Mouse (Mus musculus): Measurements from ENCODE around the gene Cldn4. TPM values are rescaled to one million over a fixed set of nuclear protein-coding genes. Genes with fewer than 3 reads are reported as not detected.
"Not testable (repeated sequence)": the region's sequence is repeated elsewhere in the genome, so short reads cannot be mapped to it uniquely, and the experiment has no call there.

The Cldn4 gene
- polyA plus RNA-seq, 1 experiment from 2014 or later: 0.85 TPM

GRCm38 (mm10) chr5:134973526-134973925 lies 26.8 kb upstream of the Cldn4 start:
- WGBS: 84% methylated on average over 7 of the region's 7 CpGs
- ATAC-seq (ENCODE audit: insufficient number of reproducible peaks, insufficient read depth, low FRiP score, low read depth): no peak
- Histone ChIP-seq H3K4me3 (ENCODE audit: control insufficient read depth in 1 of 2, insufficient read depth in 1 of 2, low read depth in 1 of 2, low read length in 2 of 2) (no peak overlapping the region), H3K9ac (ENCODE audit: low read length) (no peak overlapping the region), H3K4me1 (ENCODE audit: control insufficient read depth in 2 of 2, insufficient read depth in 2 of 2, low read length in 2 of 2) (peaks cover 0 to 4% of the 10 kb centered on the region in 2 experiments; a peak in 1 of 4 replicates), H3K4me2 (ENCODE audit: low read length) (no peak overlapping the region), H3K36me3 (ENCODE audit: control insufficient read depth, insufficient read depth, low read length) (no peaks in the 10 kb centered on the region), H3K27ac (replicated peaks in 1 of 2; ENCODE audit: control insufficient read depth in 1 of 2, insufficient read depth in 1 of 2, low read depth in 2 of 2, low read length in 2 of 2) (no peak overlapping the region), H3K27me3 (ENCODE audit: control insufficient read depth, insufficient read depth, low read length) (no peaks in the 10 kb centered on the region), H3K9me3 (ENCODE audit: control insufficient read depth, low read length) (no peaks in the 10 kb centered on the region)

DNA sequence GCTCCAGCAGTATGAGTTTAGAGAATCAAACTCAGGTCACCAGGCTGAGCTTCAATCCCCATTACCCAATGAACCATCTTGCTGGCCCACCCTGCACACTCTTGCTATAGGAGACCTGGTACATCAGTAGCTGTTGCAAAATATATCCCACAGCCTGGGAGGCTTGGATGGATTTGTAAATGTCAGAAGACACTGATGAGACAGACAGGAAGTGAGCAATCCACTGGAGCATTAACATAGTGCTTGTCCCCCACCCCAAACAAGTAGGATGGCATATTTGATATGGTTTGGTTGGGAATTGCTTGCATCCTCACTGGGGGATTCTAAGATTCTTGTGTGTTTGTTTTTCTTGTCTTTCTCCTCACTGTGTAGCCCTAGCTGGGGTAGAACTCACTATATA lies 26.3 kb upstream of the Cldn4 start:
- Histone ChIP-seq H3K4me2 (ENCODE audit: low read length) (no peak overlapping the region), H3K4me1 (ENCODE audit: control insufficient read depth in 2 of 2, insufficient read depth in 2 of 2, low read length in 2 of 2) (peaks cover 0 to 4% of the 10 kb centered on the region in 2 experiments; a peak in 1 of 4 replicates), H3K27ac (replicated peaks in 1 of 2; ENCODE audit: control insufficient read depth in 1 of 2, insufficient read depth in 1 of 2, low read depth in 2 of 2, low read length in 2 of 2) (no peak overlapping the region), H3K36me3 (ENCODE audit: control insufficient read depth, insufficient read depth, low read length) (no peaks in the 10 kb centered on the region), H3K9ac (ENCODE audit: low read length) (no peak overlapping the region), H3K9me3 (ENCODE audit: control insufficient read depth, low read length) (no peaks in the 10 kb centered on the region), H3K27me3 (ENCODE audit: control insufficient read depth, insufficient read depth, low read length) (no peaks in the 10 kb centered on the region), H3K4me3 (ENCODE audit: control insufficient read depth in 1 of 2, insufficient read depth in 1 of 2, low read depth in 1 of 2, low read length in 2 of 2) (no peak overlapping the region)
- no peak for ATAC-seq (ENCODE audit: insufficient number of reproducible peaks, insufficient read depth, low FRiP score, low read depth)

- Histone ChIP-seq H3K4me1 (ENCODE audit: control insufficient read depth in 2 of 2, insufficient read depth in 2 of 2, low read length in 2 of 2) (peaks cover 4 to 13% of the 10 kb centered on the region in 2 experiments; a peak in 3 of 4 replicates), H3K4me3 (ENCODE audit: control insufficient read depth in 1 of 2, insufficient read depth in 1 of 2, low read depth in 1 of 2, low read length in 2 of 2) (no peak overlapping the region), H3K4me2 (ENCODE audit: low read length) (no peak overlapping the region), H3K27me3 (ENCODE audit: control insufficient read depth, insufficient read depth, low read length) (peaks cover 8% of the 10 kb centered on the region; the same call in 1 of the 2 replicates), H3K36me3 (ENCODE audit: control insufficient read depth, insufficient read depth, low read length) (no peaks in the 10 kb centered on the region), H3K27ac (replicated peaks in 1 of 2; ENCODE audit: control insufficient read depth in 1 of 2, insufficient read depth in 1 of 2, low read depth in 2 of 2, low read length in 2 of 2) (no peak overlapping the region), H3K9ac (ENCODE audit: low read length) (no peak overlapping the region), H3K9me3 (ENCODE audit: control insufficient read depth, low read length) (no peaks in the 10 kb centered on the region)
- 47% methylated on average over 8 of the region's 8 CpGs for WGBS
- ATAC-seq (ENCODE audit: insufficient number of reproducible peaks, insufficient read depth, low FRiP score, low read depth): no peak
These were observed 23.9 kb upstream of the Cldn4 start for GRCm38 (mm10) chr5:134970671-134971070.

GRCm38 (mm10) chr5:134967164-134967944 lies 20.6 kb upstream of the Cldn4 start:
- Histone ChIP-seq H3K9ac (ENCODE audit: low read length) (no peak overlapping the region), H3K36me3 (ENCODE audit: control insufficient read depth, insufficient read depth, low read length) (no peaks in the 10 kb centered on the region), H3K27ac (replicated peaks in 1 of 2; ENCODE audit: control insufficient read depth in 1 of 2, insufficient read depth in 1 of 2, low read depth in 2 of 2, low read length in 2 of 2) (no peak overlapping the region), H3K4me1 (ENCODE audit: control insufficient read depth in 2 of 2, insufficient read depth in 2 of 2, low read length in 2 of 2) (peaks cover 4 to 12% of the 10 kb centered on the region in 2 experiments; a peak in 3 of 4 replicates), H3K4me3 (ENCODE audit: control insufficient read depth in 1 of 2, insufficient read depth in 1 of 2, low read depth in 1 of 2, low read length in 2 of 2) (no peak overlapping the region), H3K4me2 (ENCODE audit: low read length) (no peak overlapping the region), H3K27me3 (ENCODE audit: control insufficient read depth, insufficient read depth, low read length) (peaks cover 8% of the 10 kb centered on the region; the same call in 1 of the 2 replicates), H3K9me3 (ENCODE audit: control insufficient read depth, low read length) (no peaks in the 10 kb centered on the region)
- no peak for ATAC-seq (ENCODE audit: insufficient number of reproducible peaks, insufficient read depth, low FRiP score, low read depth)
- WGBS: 74% methylated on average over 20 of the region's 20 CpGs

GRCm38 (mm10) chr5:134965852-134966821 lies 19.4 kb upstream of the Cldn4 start:
- 4% methylated on average over 32 of the region's 33 CpGs for whole genome bisulfite sequencing
- Histone ChIP-seq H3K4me2 (ENCODE audit: low read length) (peak overlapping the region; percentile 61), H3K4me3 (ENCODE audit: control insufficient read depth in 1 of 2, insufficient read depth in 1 of 2, low read depth in 1 of 2, low read length in 2 of 2) (peak overlapping the region; percentile 17 to 26; a peak in 3 of 4 replicates), H3K9ac (ENCODE audit: low read length) (peak overlapping the region; percentile 59), H3K9me3 (ENCODE audit: control insufficient read depth, low read length) (no peaks in the 10 kb centered on the region), H3K36me3 (ENCODE audit: control insufficient read depth, insufficient read depth, low read length) (no peaks in the 10 kb centered on the region), H3K27me3 (ENCODE audit: control insufficient read depth, insufficient read depth, low read length) (peaks cover 8% of the 10 kb centered on the region; the same call in 1 of the 2 replicates), H3K27ac (replicated peaks in 1 of 2; ENCODE audit: control insufficient read depth in 1 of 2, insufficient read depth in 1 of 2, low read depth in 2 of 2, low read length in 2 of 2) (no peak overlapping the region), H3K4me1 (ENCODE audit: control insufficient read depth in 2 of 2, insufficient read depth in 2 of 2, low read length in 2 of 2) (peaks cover 4 to 12% of the 10 kb centered on the region in 2 experiments; a peak in 3 of 4 replicates)
- peak; percentile 41 for ATAC-seq (ENCODE audit: insufficient number of reproducible peaks, insufficient read depth, low FRiP score, low read depth)

GRCm38 (mm10) chr5:134965473-134965851 lies 18.7 kb upstream of the Cldn4 start:
- Histone ChIP-seq H3K27me3 (ENCODE audit: control insufficient read depth, insufficient read depth, low read length) (peaks cover 8% of the 10 kb centered on the region; the same call in 1 of the 2 replicates), H3K4me2 (ENCODE audit: low read length) (peak overlapping the region; percentile 61), H3K9ac (ENCODE audit: low read length) (no peak overlapping the region; the same call in 1 of the 2 replicates), H3K4me1 (ENCODE audit: control insufficient read depth in 2 of 2, insufficient read depth in 2 of 2, low read length in 2 of 2) (peaks cover 4 to 12% of the 10 kb centered on the region in 2 experiments; a peak in 3 of 4 replicates), H3K36me3 (ENCODE audit: control insufficient read depth, insufficient read depth, low read length) (no peaks in the 10 kb centered on the region), H3K4me3 (ENCODE audit: control insufficient read depth in 1 of 2, insufficient read depth in 1 of 2, low read depth in 1 of 2, low read length in 2 of 2) (peak overlapping the region in 1 of 2 experiments; percentile 26; a peak in 2 of 4 replicates), H3K9me3 (ENCODE audit: control insufficient read depth, low read length) (no peaks in the 10 kb centered on the region), H3K27ac (replicated peaks in 1 of 2; ENCODE audit: control insufficient read depth in 1 of 2, insufficient read depth in 1 of 2, low read depth in 2 of 2, low read length in 2 of 2) (no peak overlapping the region)
- WGBS: 3% methylated on average over 10 of the region's 10 CpGs
- no peak for ATAC-seq (ENCODE audit: insufficient number of reproducible peaks, insufficient read depth, low FRiP score, low read depth)

DNA sequence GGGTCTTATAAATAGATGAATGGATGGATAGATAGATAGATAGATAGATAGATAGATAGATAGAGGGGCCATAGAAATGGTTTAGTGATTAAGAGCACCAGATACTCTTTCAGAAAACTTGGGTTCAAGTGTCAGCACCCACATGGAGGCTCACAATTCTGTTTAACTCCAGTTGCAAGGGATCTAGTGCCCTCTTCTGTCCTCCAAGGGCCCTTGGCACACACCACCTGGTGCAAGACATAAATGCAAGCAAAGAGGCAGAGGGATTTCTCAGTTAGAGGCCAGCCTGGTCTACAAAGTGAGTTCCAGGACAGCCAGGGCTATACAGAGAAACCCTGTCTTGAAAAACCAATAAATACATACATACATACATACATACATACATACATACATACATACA lies 17.9 kb upstream of the Cldn4 start:
- peaks cover 4 to 12% of the 10 kb centered on the region in 2 experiments; a peak in 3 of 4 replicates for H3K4me1 ChIP-seq (ENCODE audit: control insufficient read depth in 2 of 2, insufficient read depth in 2 of 2, low read length in 2 of 2)
- H3K4me3 ChIP-seq (ENCODE audit: control insufficient read depth in 1 of 2, insufficient read depth in 1 of 2, low read depth in 1 of 2, low read length in 2 of 2); H3K9ac ChIP-seq (ENCODE audit: low read length); H3K36me3 ChIP-seq (ENCODE audit: control insufficient read depth, insufficient read depth, low read length); H3K9me3 ChIP-seq (ENCODE audit: control insufficient read depth, low read length); ATAC-seq (ENCODE audit: insufficient number of reproducible peaks, insufficient read depth, low FRiP score, low read depth); H3K27me3 ChIP-seq (ENCODE audit: control insufficient read depth, insufficient read depth, low read length); H3K27ac ChIP-seq (replicated peaks in 1 of 2; ENCODE audit: control insufficient read depth in 1 of 2, insufficient read depth in 1 of 2, low read depth in 2 of 2, low read length in 2 of 2); H3K4me2 ChIP-seq (ENCODE audit: low read length): not testable (repeated sequence)

Data from heart, embryonic 14.5 days (tissue).